Mouse (Mus musculus) testis, adult 2 months (tissue): ENCODE results near the gene Ank. TPM values are rescaled to one million over a fixed set of nuclear protein-coding genes. Genes with fewer than 3 reads are reported as not detected.

Source experiments
- H3K27ac ChIP-seq: fragments of 200-500 bp; 2 replicates; pipeline ENCODE4 v1.5.1; 2012; ENCODE audit warnings: low read depth, low read length; ENCODE audit not compliant: control insufficient read depth, insufficient read depth
- H3K27me3 ChIP-seq: fragments of 200-500 bp; 2 replicates; pipeline ENCODE4 v1.6.1; 2012; ENCODE audit warnings: mild to moderate bottlenecking, low read length, moderate library complexity; ENCODE audit not compliant: control insufficient read depth, insufficient read depth
- H3K36me3 ChIP-seq: fragments of 200-500 bp; 2 replicates; pipeline ENCODE4 v1.6.1; 2012; ENCODE audit warnings: mild to moderate bottlenecking, low read length; ENCODE audit not compliant: control insufficient read depth, insufficient read depth
- H3K4me1 ChIP-seq: fragments of 200-500 bp; 2 replicates; pipeline ENCODE4 v1.6.1; 2012; ENCODE audit warnings: low read length; ENCODE audit not compliant: control insufficient read depth, insufficient read depth
- H3K4me3 ChIP-seq: fragments of 200-500 bp; 2 replicates; pipeline ENCODE4 v1.5.1; 2012; ENCODE audit warnings: low read depth, mild to moderate bottlenecking, low read length, moderate library complexity, mixed read lengths; ENCODE audit not compliant: control insufficient read depth
- CTCF ChIP-seq: fragments of 200-500 bp; IDR thresholded peaks from 2 replicates; pipeline ENCODE4 v1.5.1; 2012; ENCODE audit warnings: low read depth, mild to moderate bottlenecking, inconsistent platforms, low read length, moderate library complexity; ENCODE audit not compliant: control insufficient read depth, insufficient read depth, insufficient replicate concordance
- POLR2A ChIP-seq: fragments of 200-500 bp; IDR thresholded peaks from 2 replicates; pipeline ENCODE4 v1.6.1; 2012; ENCODE audit warnings: low read depth, mild to moderate bottlenecking, inconsistent platforms, low read length, moderate library complexity; ENCODE audit not compliant: control insufficient read depth
- polyA plus RNA-seq: library from polyadenylated mRNA; depleted of rRNA; stranded (reverse); fragments of >200 nt; gene quantifications from 2 replicates; pipeline ENCODE4 v1.2.3, GENCODE M21; 2012

Gene Ank
- polyA plus RNA-seq, 1 experiment, result 9.1 TPM

DNA sequence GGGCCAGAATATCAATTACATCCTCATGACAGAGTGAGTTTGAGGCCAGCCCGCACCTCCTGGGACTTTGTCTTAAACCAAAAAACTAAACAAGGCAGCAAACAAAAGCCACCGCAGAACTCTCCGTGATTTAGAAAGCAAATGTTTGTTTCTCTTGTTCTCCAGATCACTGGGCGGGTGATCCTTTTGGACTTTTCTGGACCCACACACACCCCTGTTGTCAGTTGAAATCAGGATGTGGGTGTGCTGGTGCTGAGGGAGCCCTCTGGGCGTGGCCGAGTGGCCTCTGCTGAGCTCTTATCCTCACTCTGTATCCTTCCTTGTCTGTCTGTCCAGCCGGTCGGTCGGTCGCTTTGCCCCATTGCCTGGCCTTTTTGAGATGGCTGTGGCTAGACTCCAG, 82.6 kb downstream of the Ank start:
- Histone ChIP-seq H3K27ac (no peak overlapping the region), H3K36me3 (no peaks in the 10 kb centered on the region), H3K4me3 (no peak overlapping the region), H3K4me1 (no peaks in the 10 kb centered on the region), H3K27me3 (no peaks in the 10 kb centered on the region)
- TF ChIP-seq POLR2A (no peak), CTCF (no peak)

DNA sequence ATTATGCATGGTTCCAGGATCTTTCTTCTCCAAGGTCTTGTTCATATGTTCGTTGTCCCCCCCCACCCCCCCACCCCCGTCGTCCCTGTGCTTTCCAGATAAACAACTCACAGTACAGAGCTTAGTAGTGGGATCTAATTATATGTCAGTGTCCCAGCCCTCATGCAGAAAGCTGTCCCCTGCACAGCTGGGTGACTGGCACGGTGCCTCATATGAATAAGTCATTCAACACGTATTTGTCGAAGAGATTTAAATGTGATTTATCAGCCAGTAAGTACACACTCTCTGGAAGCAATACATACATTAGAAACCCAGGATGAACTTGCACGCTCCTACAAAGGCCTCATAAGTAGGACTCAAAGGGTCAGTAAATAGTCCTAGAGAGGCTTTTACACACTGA, 83.4 kb downstream of the Ank start:
- no peak overlapping the region for H3K4me3 ChIP-seq
- no peaks in the 10 kb centered on the region for H3K36me3 ChIP-seq
- no peaks in the 10 kb centered on the region for H3K4me1 ChIP-seq
- no peak overlapping the region for H3K27ac ChIP-seq
- no peak for TF ChIP-seq CTCF
- TF ChIP-seq POLR2A, result no peak
- H3K27me3 ChIP-seq, result no peaks in the 10 kb centered on the region

DNA sequence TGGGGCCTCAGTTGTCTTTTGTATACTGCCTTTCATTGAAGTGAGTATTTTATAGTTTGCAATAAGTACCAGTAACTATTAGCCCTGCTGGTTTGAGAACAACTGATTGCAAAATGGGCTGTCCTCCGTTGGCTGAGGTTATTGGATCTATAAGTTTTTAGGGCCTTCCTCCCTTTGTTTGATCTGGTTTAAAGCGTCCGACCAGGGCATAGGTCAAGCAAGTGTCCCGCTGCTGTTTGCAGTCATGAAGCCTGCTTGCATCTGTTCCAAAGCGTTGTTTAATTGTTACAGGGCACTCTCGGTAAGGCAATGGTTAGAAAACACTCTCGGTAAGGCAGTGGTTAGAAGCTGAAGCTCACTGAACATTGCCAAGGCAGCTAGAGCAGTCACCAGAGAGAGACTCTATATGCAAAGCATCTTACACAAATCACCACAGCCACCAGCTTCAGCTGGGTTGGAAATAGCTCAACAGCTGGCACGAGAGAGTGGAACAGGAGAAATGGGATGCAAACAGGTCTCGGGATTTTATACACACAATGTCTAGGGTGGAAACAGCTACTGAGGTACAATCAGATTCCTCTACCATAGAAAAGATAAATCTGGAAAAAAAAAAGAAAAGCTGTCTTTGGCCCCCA, 84.0 kb downstream of the Ank start:
- Histone ChIP-seq H3K4me1 (no peaks in the 10 kb centered on the region), H3K27ac (no peak overlapping the region), H3K4me3 (no peak overlapping the region), H3K27me3 (no peaks in the 10 kb centered on the region), H3K36me3 (no peaks in the 10 kb centered on the region)
- no peak for TF ChIP-seq CTCF
- no peak for TF ChIP-seq POLR2A

DNA sequence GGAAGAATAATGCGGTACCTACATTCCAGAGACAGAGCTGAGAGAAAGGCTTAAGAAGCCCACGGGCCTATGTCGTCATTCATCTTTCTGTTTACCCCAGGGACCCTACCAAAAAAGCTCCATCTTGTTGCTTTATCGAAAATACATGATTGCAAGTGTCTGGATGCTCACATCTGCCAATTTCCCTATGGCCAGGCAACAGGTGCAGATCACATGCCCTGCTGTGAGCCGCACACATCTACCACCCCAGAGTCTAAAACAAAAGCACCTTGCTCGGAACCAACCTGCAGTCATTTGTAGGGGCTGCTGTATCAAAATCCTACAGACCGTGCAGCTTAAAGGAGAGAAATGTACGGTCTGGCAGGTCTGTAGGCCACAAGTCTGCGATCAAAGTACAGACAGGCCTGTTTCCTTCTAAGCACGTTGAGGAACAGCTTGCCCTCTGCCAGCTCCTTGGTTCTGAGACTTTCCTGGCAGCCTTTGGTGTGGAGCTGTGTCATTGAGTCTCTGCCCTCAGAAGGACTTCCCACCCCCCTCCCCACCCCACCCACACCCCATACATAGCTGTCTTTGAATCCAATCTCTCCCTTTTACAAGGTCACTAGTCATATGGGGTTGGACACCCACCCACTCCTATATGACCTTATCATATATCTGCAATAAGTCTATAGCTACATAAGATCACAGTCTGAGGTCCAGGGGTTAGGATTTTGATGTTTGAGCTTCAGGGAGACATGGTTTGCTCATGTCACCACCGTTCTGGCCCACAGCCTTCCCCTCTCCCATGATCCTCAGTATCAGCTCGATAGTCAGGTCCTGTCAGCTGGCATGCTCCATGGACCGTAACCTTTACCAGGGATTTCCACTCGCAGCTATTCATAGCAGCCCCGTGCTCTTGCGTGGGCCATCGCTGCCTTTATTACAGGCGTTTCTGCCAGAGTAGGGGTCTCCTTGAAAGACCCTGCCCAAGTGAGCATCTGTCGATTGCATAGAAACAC, 84.9 kb downstream of the Ank start:
- H3K36me3 ChIP-seq, result no peaks in the 10 kb centered on the region
- TF ChIP-seq POLR2A (no peak), CTCF (no peak)
- H3K4me3 ChIP-seq, result no peak overlapping the region
- H3K27me3 ChIP-seq, result no peaks in the 10 kb centered on the region
- no peaks in the 10 kb centered on the region for H3K4me1 ChIP-seq
- no peak overlapping the region for H3K27ac ChIP-seq

DNA sequence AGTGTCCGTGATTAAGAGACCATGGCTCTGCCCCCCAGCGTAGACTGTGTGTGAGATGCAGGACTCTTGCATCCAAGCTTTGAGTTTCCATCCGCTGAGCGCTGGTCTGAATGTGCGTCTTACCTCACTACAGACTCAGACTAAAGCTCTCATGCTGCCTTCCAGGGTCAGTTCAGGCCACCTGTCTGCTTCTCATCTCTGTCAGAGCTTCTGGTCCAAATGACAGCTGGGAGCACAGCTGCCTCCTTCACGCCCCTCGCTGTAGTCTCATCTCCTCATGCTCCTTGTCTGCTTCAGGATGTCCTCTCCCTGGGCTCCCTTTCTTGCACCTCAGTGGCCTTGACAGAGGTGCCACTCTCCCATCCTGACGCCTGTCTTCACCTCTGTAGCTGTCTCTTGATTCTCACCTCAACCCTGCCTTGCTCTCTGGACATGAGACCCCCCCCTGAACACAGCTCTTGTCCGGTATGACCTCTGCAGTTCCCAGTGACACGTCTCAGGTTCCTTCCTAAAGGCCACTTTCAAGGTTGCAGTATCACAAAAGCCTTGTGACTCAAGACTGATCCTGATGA, 85.7 kb downstream of the Ank start:
- no peak overlapping the region for H3K27ac ChIP-seq
- TF ChIP-seq POLR2A, result no peak
- no peak for TF ChIP-seq CTCF
- no peaks in the 10 kb centered on the region for H3K36me3 ChIP-seq

DNA sequence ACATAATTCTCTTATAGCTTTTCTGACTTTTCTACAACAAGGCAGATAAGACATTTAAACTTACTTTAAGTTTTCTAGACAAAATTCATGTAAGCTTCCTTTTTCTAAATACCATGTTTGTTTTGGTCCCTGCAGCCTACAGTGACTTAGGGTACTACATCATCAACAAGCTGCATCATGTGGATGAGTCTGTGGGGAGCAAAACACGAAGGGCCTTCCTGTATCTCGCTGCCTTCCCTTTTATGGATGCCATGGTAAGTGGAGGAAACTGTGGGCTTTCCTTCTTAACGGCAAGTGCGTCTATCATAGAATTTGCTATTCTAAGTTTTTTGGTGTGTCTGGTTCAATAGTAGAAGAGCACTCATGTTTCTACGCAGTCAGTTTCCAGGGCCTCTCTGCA, 87.1 kb downstream of the Ank start:
- H3K4me1 ChIP-seq, result no peaks in the 10 kb centered on the region
- no peaks in the 10 kb centered on the region for H3K27me3 ChIP-seq
- H3K27ac ChIP-seq, result no peak overlapping the region
- no peaks in the 10 kb centered on the region for H3K36me3 ChIP-seq
- TF ChIP-seq CTCF (no peak), POLR2A (no peak)
- H3K4me3 ChIP-seq, result no peak overlapping the region

More for the DNA sequence above, 85.7 kb downstream of the Ank start:
- Histone ChIP-seq H3K27me3 (no peaks in the 10 kb centered on the region), H3K4me1 (no peaks in the 10 kb centered on the region), H3K4me3 (no peak overlapping the region)
